Mouse (Mus musculus): ENCODE results near the gene Mlh1.
A peak's percentile ranks its signal among the peaks of the same experiment; 100 is the strongest.

- TF ChIP-seq CHD2 (IDR thresholded peaks at IDR 0.05; ENCODE audit: low read depth, low read length) (no peak), MAFK (IDR thresholded peaks at IDR 0.05; ENCODE audit: insufficient read depth, low read depth, low read length) (0 out of 2 replicates have a peak, but pooled peaks have one; percentile 35), ZNF384 (IDR thresholded peaks at IDR 0.05; ENCODE audit: low read depth, low read length) (no peak), HCFC1 (IDR thresholded peaks at IDR 0.05; ENCODE audit: borderline replicate concordance, insufficient read depth, low read length) (no peak)
These were observed 26.0 kb downstream of the Mlh1 start for GRCm38 (mm10) chr9:111245546-111245945.
